Mouse (Mus musculus) stomach, embryonic 15.5 days (tissue): ENCODE measurements around the gene Nwd2. TPM values are rescaled to one million over a fixed set of nuclear protein-coding genes. Genes with fewer than 3 reads are reported as not detected.
A peak's percentile ranks its signal among the peaks of the same experiment; 100 is the strongest.

Experiments
- ATAC-seq: fragments of 200-750 bp; cut with Nextera tagmentation; 2 replicates; pipeline ENCODE4 v1.8.0; 2017; ENCODE audit warnings: low read depth, moderate number of reproducible peaks, moderate TSS enrichment; ENCODE audit not compliant: insufficient read depth, low FRiP score
- H3K27ac ChIP-seq: fragments of 300-500 bp; sonication (generic); 2 replicates; pipeline ENCODE4 v1.5.1; 2015; ENCODE audit warnings: mild to moderate bottlenecking, inconsistent platforms
- H3K27me3 ChIP-seq: fragments of 300-500 bp; sonication (generic); replicated peaks from 2 replicates; pipeline ENCODE4 v1.6.1; 2015; ENCODE audit warnings: inconsistent platforms
- H3K36me3 ChIP-seq: fragments of 300-500 bp; sonication (generic); 2 replicates; pipeline ENCODE4 v1.6.1; 2015; ENCODE audit warnings: inconsistent platforms
- H3K4me1 ChIP-seq: fragments of 300-500 bp; sonication (generic); 2 replicates; pipeline ENCODE4 v1.6.1; 2015; ENCODE audit warnings: inconsistent platforms
- H3K4me2 ChIP-seq: fragments of 300-500 bp; sonication (generic); 2 replicates; pipeline ENCODE4 v1.6.1; 2015; ENCODE audit warnings: mild to moderate bottlenecking, inconsistent platforms
- H3K4me3 ChIP-seq: fragments of 300-500 bp; sonication (generic); replicated peaks from 2 replicates; pipeline ENCODE4 v1.5.1; 2015; ENCODE audit warnings: inconsistent platforms
- H3K9ac ChIP-seq: fragments of 300-500 bp; sonication (generic); 2 replicates; pipeline ENCODE4 v1.6.1; 2015; ENCODE audit warnings: inconsistent platforms
- H3K9me3 ChIP-seq: fragments of 300-500 bp; sonication (generic); 2 replicates; pipeline ENCODE4 v1.6.1; 2016; ENCODE audit warnings: inconsistent platforms
- WGBS: fragments of 180-500 bp; shearing (Covaris S2); methylation state at CpG from one replicate; pipeline ENCODE4 v1.1.7; 2015; 5-methylcytosine and 5-hydroxymethylcytosine counted together
- polyA plus RNA-seq: library from polyadenylated mRNA; unstranded; fragments of >200 nt; fragmentation: Nextera tagmentation; extraction: Ambion mirVana; gene quantifications from 2 replicates; pipeline ENCODE4 v1.2.1, GENCODE M21; 2015

The Nwd2 gene
- polyA plus RNA-seq, 1 experiment from 2014 or later = 0.77 TPM

GRCm38 (mm10) chr5:63766715-63767114 lies 117.8 kb downstream of the Nwd2 start:
- 37% methylated on average over 6 of the region's 6 CpGs for WGBS
- Histone ChIP-seq H3K9me3 (no peaks in the 10 kb centered on the region), H3K27me3 (no peaks in the 10 kb centered on the region), H3K36me3 (no peaks in the 10 kb centered on the region), H3K27ac (no peak overlapping the region), H3K4me1 (no peaks in the 10 kb centered on the region), H3K4me2 (no peak overlapping the region), H3K9ac (no peak overlapping the region), H3K4me3 (no peak overlapping the region)
- no peak for ATAC-seq

DNA sequence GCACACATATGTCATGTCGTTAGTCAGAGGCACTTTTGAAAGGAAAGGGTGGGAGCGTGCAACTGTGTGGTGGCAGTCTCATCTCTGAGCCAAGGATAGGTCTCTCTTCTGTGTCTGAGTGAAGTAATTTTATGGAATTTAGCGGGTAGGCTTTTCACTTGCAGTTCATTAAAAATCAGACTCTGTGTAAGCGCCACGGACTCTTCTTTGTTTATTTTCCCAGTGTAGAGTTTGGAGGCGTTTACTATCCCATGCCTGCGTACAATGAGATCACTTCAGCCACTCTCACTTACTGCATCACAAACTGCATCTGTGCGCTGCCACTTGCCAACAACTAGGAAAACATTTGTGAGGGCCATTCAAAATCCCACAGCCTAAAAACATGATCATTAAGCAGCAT lies 118.6 kb downstream of the Nwd2 start:
- Histone ChIP-seq H3K9ac (no peak overlapping the region), H3K4me3 (no peak overlapping the region), H3K27ac (no peak overlapping the region), H3K9me3 (no peaks in the 10 kb centered on the region), H3K36me3 (no peaks in the 10 kb centered on the region), H3K4me2 (no peak overlapping the region), H3K4me1 (no peaks in the 10 kb centered on the region), H3K27me3 (no peaks in the 10 kb centered on the region)
- ATAC-seq = no peak
- 69% methylated on average over 8 of the region's 8 CpGs for WGBS

GRCm38 (mm10) chr5:63768220-63768619 lies 119.3 kb downstream of the Nwd2 start:
- no peaks in the 10 kb centered on the region for H3K36me3 ChIP-seq
- no peak overlapping the region for H3K27ac ChIP-seq
- no peak overlapping the region for H3K9ac ChIP-seq
- no peak overlapping the region for H3K4me2 ChIP-seq
- no peaks in the 10 kb centered on the region for H3K27me3 ChIP-seq
- no peaks in the 10 kb centered on the region for H3K4me1 ChIP-seq
- no peak overlapping the region for H3K4me3 ChIP-seq
- no peaks in the 10 kb centered on the region for H3K9me3 ChIP-seq
- WGBS = 73% methylated on average over 4 of the region's 4 CpGs
- no peak for ATAC-seq

- Histone ChIP-seq H3K4me1 (no peaks in the 10 kb centered on the region), H3K4me2 (no peak overlapping the region), H3K27ac (no peak overlapping the region), H3K4me3 (no peak overlapping the region), H3K9me3 (no peaks in the 10 kb centered on the region), H3K9ac (no peak overlapping the region), H3K27me3 (no peaks in the 10 kb centered on the region), H3K36me3 (no peaks in the 10 kb centered on the region)
- WGBS = 68% methylated on average over 2 of the region's 2 CpGs
- ATAC-seq = no peak
These were observed 124.1 kb downstream of the Nwd2 start for GRCm38 (mm10) chr5:63772971-63773370.

DNA sequence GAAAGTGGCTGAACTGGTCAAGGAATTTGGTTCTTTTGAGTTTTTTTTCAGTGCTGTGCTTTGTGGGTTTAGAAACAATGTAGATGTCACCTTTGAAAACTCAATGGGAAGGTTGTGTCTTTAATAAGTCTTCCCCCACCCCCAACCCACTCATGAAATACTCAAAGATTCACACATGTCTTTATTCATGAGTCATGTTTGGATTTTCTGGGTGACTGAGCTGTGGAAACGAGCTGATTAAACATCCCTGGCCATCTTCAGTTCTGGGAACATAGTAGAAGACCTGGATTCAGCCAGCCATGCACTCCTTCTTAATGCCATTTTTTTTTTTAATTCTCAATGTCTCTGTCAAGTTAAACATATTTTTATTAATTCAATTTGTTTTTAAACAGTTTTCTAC lies 124.7 kb downstream of the Nwd2 start:
- no peaks in the 10 kb centered on the region for H3K9me3 ChIP-seq
- no peak for ATAC-seq
- H3K4me3 ChIP-seq = no peak overlapping the region
- H3K4me2 ChIP-seq = no peak overlapping the region
- no peaks in the 10 kb centered on the region for H3K36me3 ChIP-seq
- H3K9ac ChIP-seq = no peak overlapping the region
- H3K4me1 ChIP-seq = no peaks in the 10 kb centered on the region
- H3K27me3 ChIP-seq = no peaks in the 10 kb centered on the region
- WGBS = 50% methylated on average over 1 of the region's 1 CpGs
- no peak overlapping the region for H3K27ac ChIP-seq

- Histone ChIP-seq H3K4me2 (no peak overlapping the region), H3K27me3 (no peaks in the 10 kb centered on the region), H3K36me3 (no peaks in the 10 kb centered on the region), H3K9me3 (no peaks in the 10 kb centered on the region), H3K27ac (peak overlapping the region; percentile 40; the same call in 1 of the 2 replicates), H3K9ac (no peak overlapping the region), H3K4me1 (no peaks in the 10 kb centered on the region), H3K4me3 (no peak overlapping the region)
- peak; percentile 92 for ATAC-seq
- 68% methylated on average over 10 of the region's 10 CpGs for WGBS
These were observed 139.4 kb downstream of the Nwd2 start for GRCm38 (mm10) chr5:63788156-63788826.

DNA sequence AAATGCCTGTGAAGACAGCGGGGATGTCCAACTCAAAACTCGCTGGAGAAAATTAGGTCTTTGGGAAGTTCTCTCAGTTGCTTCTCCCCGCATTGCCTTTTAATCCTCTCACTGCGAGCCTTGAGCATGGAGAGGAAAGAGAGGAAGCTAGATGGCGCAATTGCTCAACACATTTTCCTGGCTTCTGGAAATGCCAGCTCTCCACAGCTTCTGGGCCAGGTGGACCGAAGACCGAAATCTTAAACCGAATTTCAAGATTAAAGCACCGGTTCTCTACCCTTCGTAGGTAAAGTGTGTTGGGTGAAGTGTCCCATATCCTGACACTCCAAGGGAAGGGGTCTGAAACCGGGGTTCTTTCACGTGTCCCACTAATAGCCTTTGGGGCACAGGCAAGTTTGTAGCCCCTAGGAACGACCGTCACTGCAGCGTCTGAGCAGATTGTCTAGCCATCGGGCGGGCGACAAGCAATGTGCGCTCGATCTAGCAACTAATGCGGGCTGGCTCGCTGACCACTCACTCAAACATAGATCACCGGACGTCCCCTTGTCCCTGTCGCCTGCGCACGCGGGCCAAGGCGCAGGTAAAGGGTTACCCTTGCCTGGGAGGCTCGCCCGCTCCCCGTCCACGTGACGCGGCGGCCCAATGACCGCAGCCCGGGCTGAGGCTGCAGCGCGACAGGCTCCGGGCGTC lies 163.1 kb downstream of the Nwd2 start, which contains the start of gene 0610040J01Rik:
TSS of gene 0610040J01Rik (plus strand) at position 545 of the 690 bp plus-strand sequence.
- H3K27ac ChIP-seq = peak within 1 kb of the TSS; percentile 68
- WGBS = 3% methylated on average over 42 of the region's 42 CpGs

GRCm38 (mm10) chr5:63812509-63812865 lies 163.6 kb downstream of the Nwd2 start:
- Histone ChIP-seq H3K9ac (peak overlapping the region; percentile 56), H3K27ac (peak overlapping the region; percentile 68), H3K36me3 (no peaks in the 10 kb centered on the region), H3K27me3 (no peaks in the 10 kb centered on the region), H3K4me3 (peak overlapping the region; percentile 66), H3K9me3 (no peaks in the 10 kb centered on the region), H3K4me2 (peak overlapping the region; percentile 90), H3K4me1 (0 out of 2 replicates have a peak, but pooled peaks cover 3% of the 10 kb centered on the region)
- 2% methylated on average over 25 of the region's 26 CpGs for WGBS
- no peak; the same call in 1 of the 2 replicates for ATAC-seq

More for the DNA sequence above, 163.1 kb downstream of the Nwd2 start, which contains the start of gene 0610040J01Rik:
- no peaks in the 10 kb centered on the region for H3K4me1 ChIP-seq
- peak within 1 kb of the TSS; percentile 66 for H3K4me3 ChIP-seq
- peak within 1 kb of the TSS; percentile 90 for H3K4me2 ChIP-seq
- ATAC-seq = peak; percentile 94
- H3K27me3 ChIP-seq = no peaks in the 10 kb centered on the region
- no peaks in the 10 kb centered on the region for H3K9me3 ChIP-seq
- H3K9ac ChIP-seq = peak within 1 kb of the TSS; percentile 56
- no peaks in the 10 kb centered on the region for H3K36me3 ChIP-seq

DNA sequence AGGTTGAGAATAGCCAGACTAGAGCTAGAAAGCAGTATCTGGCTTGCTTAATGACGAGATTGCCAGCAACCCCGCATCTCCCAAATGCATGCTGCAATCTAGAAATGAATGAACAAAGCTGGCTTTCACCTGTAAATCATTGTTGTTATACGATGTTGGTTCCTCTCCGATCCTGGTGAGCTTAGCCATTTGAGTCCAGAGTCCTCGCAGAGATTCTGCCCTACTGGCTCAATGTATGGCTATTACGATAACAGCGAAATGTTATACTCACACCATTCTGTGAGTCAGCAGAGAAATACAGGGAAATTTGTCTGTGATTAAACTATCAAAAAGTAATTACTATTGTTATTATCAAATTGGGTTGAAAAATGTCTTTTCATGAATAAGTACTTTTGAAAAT lies 167.7 kb downstream of the Nwd2 start:
- H3K4me3 ChIP-seq = no peak overlapping the region
- no peak for ATAC-seq
- H3K27ac ChIP-seq = no peak overlapping the region
- H3K4me1 ChIP-seq = 0 out of 2 replicates have a peak, but pooled peaks cover 3% of the 10 kb centered on the region
- WGBS = 80% methylated on average over 7 of the region's 7 CpGs
- no peaks in the 10 kb centered on the region for H3K36me3 ChIP-seq
- H3K27me3 ChIP-seq = no peaks in the 10 kb centered on the region
- H3K4me2 ChIP-seq = no peak overlapping the region
- H3K9ac ChIP-seq = no peak overlapping the region
- H3K9me3 ChIP-seq = no peaks in the 10 kb centered on the region

- no peak overlapping the region for H3K27ac ChIP-seq
- WGBS = 57% methylated on average over 5 of the region's 5 CpGs
- no peaks in the 10 kb centered on the region for H3K27me3 ChIP-seq
- no peak overlapping the region for H3K4me3 ChIP-seq
- no peak overlapping the region for H3K9ac ChIP-seq
- H3K4me1 ChIP-seq = peaks cover 3% of the 10 kb centered on the region; the same call in 1 of the 2 replicates
- H3K9me3 ChIP-seq = no peaks in the 10 kb centered on the region
- no peak overlapping the region for H3K4me2 ChIP-seq
- no peaks in the 10 kb centered on the region for H3K36me3 ChIP-seq
- ATAC-seq = no peak
These were observed 168.4 kb downstream of the Nwd2 start for GRCm38 (mm10) chr5:63817270-63817669.

- no peak overlapping the region for H3K9ac ChIP-seq
- peaks cover 3% of the 10 kb centered on the region; the same call in 1 of the 2 replicates for H3K4me1 ChIP-seq
- H3K27ac ChIP-seq = no peak overlapping the region
- H3K4me2 ChIP-seq = no peak overlapping the region
- WGBS = 45% methylated on average over 4 of the region's 4 CpGs
- H3K9me3 ChIP-seq = no peaks in the 10 kb centered on the region
- no peak for ATAC-seq
- H3K4me3 ChIP-seq = no peak overlapping the region
- H3K27me3 ChIP-seq = no peaks in the 10 kb centered on the region
- H3K36me3 ChIP-seq = no peaks in the 10 kb centered on the region
These were observed 170.1 kb downstream of the Nwd2 start for GRCm38 (mm10) chr5:63818975-63819374.

DNA sequence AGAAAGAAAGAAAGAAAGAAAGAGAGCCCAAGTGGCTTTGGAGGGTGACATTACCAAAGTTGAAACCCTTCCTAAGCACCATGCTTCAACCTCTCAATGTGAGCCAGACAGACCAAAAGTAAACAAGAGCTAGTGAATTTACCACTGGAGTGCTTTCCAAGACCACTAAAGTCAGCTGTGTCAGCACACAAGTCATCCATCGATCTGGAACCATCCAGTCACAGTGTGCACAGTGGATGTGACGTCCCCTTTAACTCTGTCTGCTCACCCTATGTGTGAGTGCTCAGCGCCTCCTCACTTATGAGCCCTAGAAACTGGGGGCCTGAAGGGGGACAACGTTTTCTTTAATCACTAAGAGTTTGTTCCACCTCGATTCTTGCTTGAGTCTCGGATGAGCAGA lies 170.6 kb downstream of the Nwd2 start:
- Histone ChIP-seq H3K27ac (no peak overlapping the region), H3K9me3 (no peaks in the 10 kb centered on the region), H3K4me3 (no peak overlapping the region), H3K9ac (no peak overlapping the region), H3K36me3 (no peaks in the 10 kb centered on the region), H3K4me2 (no peak overlapping the region), H3K27me3 (no peaks in the 10 kb centered on the region), H3K4me1 (peaks cover 3% of the 10 kb centered on the region; the same call in 1 of the 2 replicates)
- no peak for ATAC-seq
- 63% methylated on average over 6 of the region's 6 CpGs for WGBS
